Mouse (Mus musculus) lung, postnatal 0 days (tissue): Measurements from ENCODE around the gene Hoxc13. TPM values are rescaled to one million over a fixed set of nuclear protein-coding genes. Genes with fewer than 3 reads are reported as not detected.
A peak's percentile ranks its signal among the peaks of the same experiment; 100 is the strongest.

ENCODE experiments used
- ATAC-seq: fragments of 200-750 bp; cut with Nextera tagmentation; 2 replicates; pipeline ENCODE4 v1.8.0; 2017; ENCODE audit warnings: moderate library complexity
- DNase-seq: peaks from one replicate; pipeline ENCODE4 v3.0.0-alpha.2; 2016; ENCODE audit warnings: low spot score
- H3K27ac ChIP-seq: fragments of 300-500 bp; sonication (generic); 2 replicates; pipeline ENCODE4 v1.5.1; 2014; ENCODE audit warnings: antibody characterized with exemption, mild to moderate bottlenecking, low read length, mixed read lengths
- H3K27me3 ChIP-seq: fragments of 300-500 bp; sonication (generic); replicated peaks from 2 replicates; pipeline ENCODE4 v1.6.1; 2014; ENCODE audit warnings: low read length, mixed read lengths; ENCODE audit not compliant: insufficient read depth
- H3K36me3 ChIP-seq: fragments of 300-500 bp; sonication (generic); 2 replicates; pipeline ENCODE4 v1.6.1; 2014; ENCODE audit warnings: low read length, mixed read lengths; ENCODE audit not compliant: insufficient read depth
- H3K4me1 ChIP-seq: fragments of 300-500 bp; sonication (generic); 2 replicates; pipeline ENCODE4 v1.6.1; 2014; ENCODE audit warnings: antibody characterized with exemption, low read depth, low read length, mixed read lengths; ENCODE audit not compliant: insufficient read depth
- H3K4me2 ChIP-seq: fragments of 300-500 bp; sonication (generic); replicated peaks from 2 replicates; pipeline ENCODE4 v1.6.1; 2014; ENCODE audit warnings: low read depth, mild to moderate bottlenecking, low read length, moderate library complexity, mixed read lengths
- H3K4me3 ChIP-seq: fragments of 300-500 bp; sonication (generic); 2 replicates; pipeline ENCODE4 v1.5.1; 2014; ENCODE audit warnings: low read depth, low read length
- H3K9ac ChIP-seq: fragments of 300-500 bp; sonication (generic); replicated peaks from 2 replicates; pipeline ENCODE4 v1.6.1; 2014; ENCODE audit warnings: low read depth, mild to moderate bottlenecking
- H3K9me3 ChIP-seq: fragments of 300-500 bp; sonication (generic); 2 replicates; pipeline ENCODE4 v1.6.1; 2016; ENCODE audit warnings: low read length, mixed read lengths
- CTCF ChIP-seq: IDR thresholded peaks from 2 replicates; pipeline ENCODE4 v1.5.1; 2016; ENCODE audit warnings: antibody characterized with exemption, mild to moderate bottlenecking
- EP300 ChIP-seq: IDR thresholded peaks from 2 replicates; pipeline ENCODE4 v1.6.1; 2016; ENCODE audit warnings: antibody characterized with exemption, mild to moderate bottlenecking, control low read depth
- WGBS: fragments of 180-500 bp; shearing (Covaris S2); extraction: QIAGEN DNeasy Blood & Tissue Kit; methylation state at CpG from one replicate; pipeline ENCODE4 v1.1.7; 2014; 5-methylcytosine and 5-hydroxymethylcytosine counted together
- polyA plus RNA-seq: library from polyadenylated mRNA; unstranded; fragments of >200 nt; fragmentation: Nextera tagmentation; extraction: Ambion mirVana; gene quantifications from 2 replicates; pipeline ENCODE4 v1.2.1, GENCODE M21; 2015

Gene Hoxc13
- polyA plus RNA-seq, 1 experiment from 2014 or later, result not detected

DNA sequence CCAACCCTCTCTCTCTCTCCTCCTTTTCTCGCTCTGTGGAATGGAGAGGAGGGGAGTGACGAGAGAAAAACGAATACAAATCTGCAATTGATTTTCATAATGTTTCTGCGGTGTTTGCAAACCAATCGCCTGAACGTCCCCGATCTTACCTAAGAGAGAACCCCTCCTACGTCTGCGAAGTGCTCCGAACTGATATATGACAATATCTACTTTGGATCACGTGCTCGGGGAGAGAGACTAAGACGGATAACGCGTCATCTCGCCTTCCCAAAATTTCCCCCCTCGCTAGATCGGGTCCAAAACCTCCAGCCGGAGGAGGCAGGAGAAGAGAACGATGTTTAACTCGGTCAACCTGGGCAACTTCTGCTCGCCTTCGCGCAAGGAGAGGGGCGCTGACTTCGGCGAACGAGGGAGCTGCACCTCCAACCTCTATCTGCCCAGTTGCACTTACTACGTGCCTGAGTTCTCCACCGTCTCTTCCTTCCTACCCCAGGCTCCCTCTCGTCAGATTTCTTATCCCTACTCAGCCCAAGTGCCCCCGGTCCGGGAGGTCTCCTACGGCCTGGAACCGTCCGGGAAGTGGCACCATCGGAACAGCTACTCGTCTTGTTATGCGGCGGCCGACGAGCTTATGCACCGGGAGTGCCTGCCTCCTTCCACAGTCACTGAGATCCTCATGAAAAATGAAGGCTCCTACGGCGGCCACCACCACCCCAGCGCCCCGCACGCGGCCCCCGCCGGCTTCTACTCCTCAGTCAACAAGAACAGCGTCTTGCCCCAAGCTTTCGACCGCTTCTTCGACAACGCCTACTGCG lies 33.5 kb downstream of the Hoxc13 start, which contains the start of gene Hoxc11:
Hoxc11 (plus strand) TSS at position 236 of the 815 bp plus-strand sequence.
- Histone ChIP-seq H3K4me2 (no peak within 1 kb of the TSS), H3K4me3 (0 out of 2 replicates have a peak within 1 kb of the TSS, but pooled peaks have one; percentile 2), H3K27ac (no peak within 1 kb of the TSS), H3K36me3 (no peaks in the 10 kb centered on the region), H3K9me3 (no peaks in the 10 kb centered on the region), H3K4me1 (no peaks in the 10 kb centered on the region), H3K9ac (no peak within 1 kb of the TSS), H3K27me3 (peaks cover 89% of the 10 kb centered on the region)
- ATAC-seq (no peak), DNase-seq (no peak)
- TF ChIP-seq EP300 (no peak), CTCF (no peak)
- WGBS, result 2% methylated on average over 55 of the region's 57 CpGs

DNA sequence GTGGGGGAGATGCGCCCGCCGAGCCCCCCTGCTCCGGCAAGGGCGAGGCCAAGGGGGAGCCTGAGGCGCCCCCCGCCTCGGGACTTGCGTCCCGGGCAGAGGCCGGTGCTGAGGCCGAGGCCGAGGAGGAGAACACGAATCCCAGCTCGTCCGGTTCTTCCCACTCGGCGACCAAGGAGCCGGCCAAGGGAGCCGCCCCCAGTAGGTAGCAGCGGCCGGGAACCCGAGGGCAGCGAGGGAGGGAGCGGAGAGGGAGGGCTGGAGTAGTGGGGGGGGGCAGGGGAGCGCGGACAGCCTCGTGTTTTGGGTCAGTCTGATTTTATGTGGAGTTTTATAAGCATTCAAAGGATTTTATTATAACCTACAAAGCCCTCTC lies 34.1 kb downstream of the Hoxc13 start:
- H3K36me3 ChIP-seq, result no peaks in the 10 kb centered on the region
- WGBS, result 4% methylated on average over 20 of the region's 28 CpGs
- H3K4me1 ChIP-seq, result no peaks in the 10 kb centered on the region
- no peak overlapping the region for H3K27ac ChIP-seq
- no peak overlapping the region for H3K4me2 ChIP-seq
- no peaks in the 10 kb centered on the region for H3K9me3 ChIP-seq
- TF ChIP-seq CTCF (no peak), EP300 (no peak)
- ATAC-seq, result no peak
- 0 out of 2 replicates have a peak overlapping the region, but pooled peaks have one; percentile 2 for H3K4me3 ChIP-seq
- H3K9ac ChIP-seq, result no peak overlapping the region
- DNase-seq, result no peak
- H3K27me3 ChIP-seq, result peaks cover 90% of the 10 kb centered on the region

DNA sequence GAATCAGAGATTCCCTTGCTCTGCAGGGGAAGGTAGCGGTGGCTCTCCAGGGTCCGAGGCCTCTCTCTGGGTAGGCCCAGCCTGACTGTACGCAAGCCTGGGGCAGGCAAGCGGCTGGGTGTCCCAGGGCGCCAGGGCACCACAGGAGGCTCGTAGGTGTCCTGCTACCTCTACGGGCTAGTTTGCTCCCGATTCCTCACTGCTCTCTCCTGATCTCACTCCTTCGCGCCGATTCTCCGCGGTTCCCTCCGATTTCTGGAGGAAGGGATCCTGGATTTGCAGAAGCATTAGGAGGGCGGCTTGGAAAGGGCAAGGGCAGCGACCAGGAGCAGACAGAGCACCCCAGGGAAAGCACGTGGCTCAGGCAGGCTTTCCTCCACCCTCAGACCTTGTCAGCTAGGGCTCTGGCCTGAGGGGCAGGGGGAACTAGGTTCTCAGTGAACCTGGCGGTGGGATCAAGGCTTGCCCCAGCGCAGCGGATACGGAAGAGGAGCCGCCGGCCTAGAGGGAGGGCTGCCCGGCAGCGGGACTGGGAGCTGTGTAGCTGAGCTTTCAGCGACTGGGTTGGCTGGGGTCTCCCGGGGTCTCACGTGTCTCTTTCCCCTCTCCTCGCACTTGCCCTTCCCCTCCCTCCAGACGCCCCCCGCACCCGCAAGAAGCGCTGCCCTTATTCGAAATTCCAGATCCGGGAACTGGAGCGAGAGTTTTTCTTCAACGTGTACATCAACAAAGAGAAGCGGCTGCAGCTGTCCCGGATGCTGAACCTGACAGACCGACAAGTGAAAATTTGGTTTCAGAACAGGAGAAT lies 35.1 kb downstream of the Hoxc13 start:
- ATAC-seq (no peak), DNase-seq (no peak)
- Histone ChIP-seq H3K27me3 (peaks cover 86% of the 10 kb centered on the region), H3K4me3 (no peak overlapping the region), H3K27ac (no peak overlapping the region), H3K9me3 (no peaks in the 10 kb centered on the region), H3K4me1 (no peaks in the 10 kb centered on the region), H3K9ac (no peak overlapping the region), H3K36me3 (no peaks in the 10 kb centered on the region), H3K4me2 (no peak overlapping the region)
- TF ChIP-seq CTCF (no peak), EP300 (no peak)
- WGBS, result 2% methylated on average over 37 of the region's 40 CpGs

DNA sequence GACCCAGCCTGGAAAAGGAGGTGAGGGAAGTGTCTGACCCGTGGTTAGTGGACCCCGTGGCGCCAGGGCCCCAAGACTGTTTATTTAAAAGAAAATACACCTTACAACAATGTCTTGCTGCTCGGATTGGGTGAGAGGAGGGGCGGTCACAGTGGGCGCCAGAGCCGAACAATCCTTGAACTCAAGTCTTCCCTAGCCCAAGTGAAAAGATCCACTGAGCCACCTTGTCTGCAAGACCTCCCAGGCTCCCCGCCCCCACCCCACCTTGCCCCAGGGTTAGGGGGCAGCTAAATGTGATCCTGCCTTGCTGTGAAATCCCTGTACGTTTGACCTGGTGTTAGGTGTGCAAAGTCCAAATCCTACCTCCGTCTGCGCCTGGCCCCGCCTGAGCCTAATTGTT lies 36.0 kb downstream of the Hoxc13 start:
- H3K27ac ChIP-seq, result no peak overlapping the region

DNA sequence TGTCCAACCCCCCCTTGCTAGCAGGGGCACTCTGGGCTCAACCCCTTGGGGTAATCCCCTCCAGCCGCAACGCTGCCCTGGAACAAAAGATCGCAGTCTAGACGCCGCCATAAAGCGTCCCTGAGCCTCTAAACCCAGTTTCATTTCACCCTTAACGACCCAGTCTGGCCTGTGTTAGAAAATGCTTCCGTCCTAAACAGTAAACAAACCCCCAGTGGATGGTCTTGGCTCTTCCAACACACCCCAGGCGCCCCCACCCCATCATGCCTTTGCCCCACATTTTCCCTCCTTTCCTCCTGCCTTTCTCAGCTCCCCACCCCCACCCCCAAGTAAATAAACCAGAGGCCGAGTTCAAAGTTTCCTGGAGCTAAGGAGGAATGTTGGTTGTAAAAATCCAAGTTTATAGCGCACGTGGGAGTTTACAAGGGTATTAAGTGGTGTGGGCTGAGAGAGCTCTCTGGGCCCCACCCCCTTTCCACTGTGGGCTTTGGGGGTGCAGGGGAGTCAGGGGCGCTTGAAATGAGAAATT lies 38.8 kb downstream of the Hoxc13 start:
- ATAC-seq, result no peak
- H3K9ac ChIP-seq, result no peak overlapping the region
- no peaks in the 10 kb centered on the region for H3K9me3 ChIP-seq
- TF ChIP-seq EP300 (no peak), CTCF (no peak)
- H3K27me3 ChIP-seq, result peaks cover 78% of the 10 kb centered on the region
- H3K27ac ChIP-seq, result no peak overlapping the region
- no peaks in the 10 kb centered on the region for H3K4me1 ChIP-seq
- WGBS, result under 1% methylated on average over 13 of the region's 13 CpGs
- DNase-seq, result no peak
- H3K36me3 ChIP-seq, result no peaks in the 10 kb centered on the region
- no peak overlapping the region for H3K4me2 ChIP-seq
- no peak overlapping the region for H3K4me3 ChIP-seq

More for the DNA sequence above, 36.0 kb downstream of the Hoxc13 start:
- DNase-seq, result no peak
- ATAC-seq, result no peak
- no peak overlapping the region for H3K4me2 ChIP-seq
- H3K4me1 ChIP-seq, result no peaks in the 10 kb centered on the region
- H3K27me3 ChIP-seq, result peaks cover 87% of the 10 kb centered on the region
- no peaks in the 10 kb centered on the region for H3K9me3 ChIP-seq
- TF ChIP-seq EP300 (no peak), CTCF (no peak)
- 2% methylated on average over 12 of the region's 12 CpGs for WGBS
- no peak overlapping the region for H3K4me3 ChIP-seq
- no peaks in the 10 kb centered on the region for H3K36me3 ChIP-seq
- H3K9ac ChIP-seq, result no peak overlapping the region

DNA sequence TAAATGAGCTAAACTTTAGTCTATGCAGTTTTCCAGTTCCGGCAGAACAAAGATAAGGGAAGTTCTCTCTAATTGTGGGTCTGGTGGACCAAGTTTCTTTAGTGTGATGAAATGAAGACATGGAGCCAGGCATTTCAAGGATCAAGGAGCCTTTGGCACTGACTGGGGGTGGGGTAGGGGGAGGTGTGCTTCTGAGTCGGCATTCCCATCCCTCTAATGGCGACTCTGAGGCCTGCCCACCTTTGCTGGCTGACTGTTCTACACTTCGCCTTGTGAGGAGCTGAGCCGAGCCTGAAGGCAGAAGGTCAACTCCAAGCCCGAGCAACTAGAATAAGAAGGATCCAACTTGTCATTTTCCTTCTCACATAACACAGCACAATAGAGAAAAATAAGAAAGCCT lies 40.8 kb downstream of the Hoxc13 start:
- no peaks in the 10 kb centered on the region for H3K9me3 ChIP-seq

More for the DNA sequence above, 40.8 kb downstream of the Hoxc13 start:
- no peak overlapping the region for H3K4me2 ChIP-seq
- H3K36me3 ChIP-seq, result no peaks in the 10 kb centered on the region
- WGBS, result 2% methylated on average over 6 of the region's 6 CpGs
- no peak overlapping the region for H3K9ac ChIP-seq
- peaks cover 79% of the 10 kb centered on the region for H3K27me3 ChIP-seq
- no peaks in the 10 kb centered on the region for H3K4me1 ChIP-seq
- ATAC-seq (no peak), DNase-seq (no peak)
- H3K27ac ChIP-seq, result no peak overlapping the region
- no peak overlapping the region for H3K4me3 ChIP-seq
- TF ChIP-seq EP300 (no peak), CTCF (no peak)
